Mouse (Mus musculus) hindbrain, embryonic 11.5 days (tissue): Measurements from ENCODE around the gene Tbk1. TPM values are rescaled to one million over a fixed set of nuclear protein-coding genes. Genes with fewer than 3 reads are reported as not detected.

Source experiments
- ATAC-seq: fragments of 200-750 bp; cut with Nextera tagmentation; 2 replicates; pipeline ENCODE4 v1.8.0; 2017; ENCODE audit warnings: mild to moderate bottlenecking, moderate TSS enrichment, moderate library complexity; ENCODE audit not compliant: low FRiP score
- DNase-seq: peaks from one replicate; pipeline ENCODE4 v3.0.0-alpha.2; 2015; ENCODE audit warnings: low spot score
- H3K27ac ChIP-seq: fragments of 300-500 bp; sonication (generic); 2 replicates; pipeline ENCODE4 v1.5.1; 2014; ENCODE audit warnings: mild to moderate bottlenecking, low read depth, low read length
- H3K27me3 ChIP-seq: fragments of 300-500 bp; sonication (generic); 2 replicates; pipeline ENCODE4 v1.6.1; 2014; ENCODE audit warnings: mild to moderate bottlenecking, low read length, moderate library complexity, mixed read lengths; ENCODE audit not compliant: control insufficient read depth, insufficient read depth
- H3K36me3 ChIP-seq: fragments of 300-500 bp; sonication (generic); 2 replicates; pipeline ENCODE4 v1.6.1; 2014; ENCODE audit warnings: mild to moderate bottlenecking, low read length, moderate library complexity, mixed read lengths; ENCODE audit not compliant: control insufficient read depth, insufficient read depth
- H3K4me1 ChIP-seq: fragments of 300-500 bp; sonication (generic); replicated peaks from 2 replicates; pipeline ENCODE4 v1.6.1; 2014; ENCODE audit warnings: low read length, mixed read lengths; ENCODE audit not compliant: control insufficient read depth, insufficient read depth
- H3K4me2 ChIP-seq: fragments of 300-500 bp; sonication (generic); replicated peaks from 2 replicates; pipeline ENCODE4 v1.6.1; 2014; ENCODE audit warnings: mild to moderate bottlenecking, low read depth, low read length
- H3K4me3 ChIP-seq: fragments of 300-500 bp; sonication (generic); 2 replicates; pipeline ENCODE4 v1.5.1; 2014; ENCODE audit warnings: low read depth, low read length
- H3K9ac ChIP-seq: fragments of 300-500 bp; sonication (generic); 2 replicates; pipeline ENCODE4 v1.6.1; 2014; ENCODE audit warnings: low read depth, low read length
- H3K9me3 ChIP-seq: fragments of 300-500 bp; sonication (generic); 2 replicates; pipeline ENCODE4 v1.6.1; 2016; ENCODE audit warnings: low read length; ENCODE audit not compliant: control insufficient read depth
- WGBS: fragments of 180-500 bp; shearing (Covaris S2); extraction: QIAGEN DNeasy Blood & Tissue Kit; methylation state at CpG from one replicate; pipeline ENCODE4 v1.1.7; 2014; 5-methylcytosine and 5-hydroxymethylcytosine counted together
- polyA plus RNA-seq: library from polyadenylated mRNA; unstranded; fragments of >200 nt; fragmentation: Nextera tagmentation; extraction: Ambion mirVana; gene quantifications from 2 replicates; pipeline ENCODE4 v1.2.1, GENCODE M21; 2014

Tbk1 gene
- polyA plus RNA-seq = 36.4 and 38.3 TPM in 2 replicates

DNA sequence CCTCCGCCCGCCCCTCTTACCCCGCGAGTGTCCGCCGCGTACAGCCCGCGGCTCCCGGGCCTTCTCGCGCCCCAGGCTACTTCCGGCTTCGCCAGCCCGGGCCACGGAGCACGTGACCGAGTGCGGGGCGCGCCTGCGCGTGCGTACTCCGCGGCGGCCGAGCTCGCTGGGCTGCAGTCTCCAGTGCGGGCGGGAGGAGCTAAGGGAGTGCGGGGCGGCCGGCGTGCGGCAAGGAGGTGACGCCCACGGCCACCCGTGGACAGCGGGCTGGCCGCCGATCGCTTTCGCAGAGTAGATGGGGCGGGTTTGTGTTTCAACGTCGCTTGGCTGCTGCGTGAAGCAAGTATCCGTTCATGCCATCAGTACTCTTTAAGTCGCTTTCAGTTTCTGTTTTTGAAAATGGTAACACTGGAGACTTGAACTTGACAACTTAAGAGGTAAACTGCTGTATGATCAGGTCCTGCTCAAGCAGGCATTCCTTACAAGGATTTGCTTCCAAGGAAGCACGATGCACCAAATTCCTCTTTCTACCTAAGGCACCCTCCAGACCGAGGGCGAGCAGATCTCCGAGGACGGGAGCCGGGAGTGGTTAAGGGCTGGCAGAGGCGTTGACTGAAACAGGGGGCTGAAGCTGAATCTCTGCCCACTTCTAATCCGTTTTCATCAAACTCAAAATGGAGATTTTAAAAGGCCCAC, at the start of gene Tbk1:
TSS of gene Tbk1 (minus strand) at position 113 of the 696 bp plus-strand sequence.
- ATAC-seq = peak; percentile 99
- H3K9me3 ChIP-seq = no peaks in the 10 kb centered on the region
- H3K27ac ChIP-seq = peak within 1 kb of the TSS; percentile 72; the same call in 1 of the 2 replicates
- H3K4me2 ChIP-seq = peak within 1 kb of the TSS; percentile 80
- peak within 1 kb of the TSS; percentile 90 for H3K9ac ChIP-seq
- H3K36me3 ChIP-seq = peaks cover 3% of the 10 kb centered on the region; the same call in 1 of the 2 replicates
- H3K4me1 ChIP-seq = 0 out of 2 replicates have a peak, but pooled peaks cover 2% of the 10 kb centered on the region
- WGBS = under 1% methylated on average over 33 of the region's 58 CpGs
- peak; percentile 93 for DNase-seq
- no peaks in the 10 kb centered on the region for H3K27me3 ChIP-seq
- peak within 1 kb of the TSS; percentile 81 for H3K4me3 ChIP-seq

DNA sequence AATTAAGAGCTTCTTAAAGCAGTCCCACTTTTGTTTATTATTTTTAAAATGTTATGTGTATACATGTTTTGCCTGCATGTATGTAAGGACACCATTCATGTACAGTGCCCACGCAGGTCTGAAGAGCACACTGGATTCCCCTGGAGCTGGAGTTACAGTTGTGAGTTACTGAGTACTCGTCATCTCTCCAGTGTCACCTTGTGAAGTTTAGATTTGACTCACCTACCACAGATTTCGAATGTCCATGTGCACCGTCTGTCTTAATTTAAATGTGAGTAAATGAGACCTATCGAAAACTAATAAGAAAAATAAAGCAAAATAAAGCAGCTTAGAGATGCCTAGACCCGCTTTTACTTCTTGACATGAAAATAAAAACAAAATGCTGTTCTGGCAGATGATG, 49.7 kb upstream of the Tbk1 start:
- H3K27ac ChIP-seq = no peak overlapping the region
- ATAC-seq = no peak
- peaks cover 5% of the 10 kb centered on the region for H3K27me3 ChIP-seq
- no peak overlapping the region for H3K9ac ChIP-seq
- 90% methylated on average over 6 of the region's 6 CpGs for whole genome bisulfite sequencing
- H3K4me1 ChIP-seq = peaks cover 5% of the 10 kb centered on the region
- no peak overlapping the region for H3K4me3 ChIP-seq
- no peak overlapping the region for H3K4me2 ChIP-seq
- no peaks in the 10 kb centered on the region for H3K9me3 ChIP-seq
- DNase-seq = no peak
- H3K36me3 ChIP-seq = no peaks in the 10 kb centered on the region

DNA sequence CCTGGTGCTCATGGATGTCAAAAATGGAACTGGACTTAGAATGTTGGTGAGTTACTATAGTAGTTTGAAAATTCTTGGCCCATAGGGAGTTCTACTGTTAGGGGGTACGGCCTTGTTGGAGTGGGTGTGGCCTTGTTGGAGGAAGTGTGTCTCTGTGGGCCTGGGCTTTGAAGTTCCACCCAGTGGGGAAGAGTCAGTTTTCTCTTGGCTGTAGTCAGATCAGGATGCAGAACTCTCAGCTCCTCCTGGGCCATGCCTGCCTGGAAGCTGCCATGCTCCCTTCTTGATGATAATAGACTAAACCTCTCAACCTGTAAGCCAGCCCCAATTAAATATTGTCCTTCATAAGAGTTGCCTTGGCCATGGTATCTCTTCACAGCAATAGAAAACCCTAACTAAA, 47.6 kb upstream of the Tbk1 start:
- no peak overlapping the region for H3K4me2 ChIP-seq
- no peaks in the 10 kb centered on the region for H3K36me3 ChIP-seq
- no peaks in the 10 kb centered on the region for H3K9me3 ChIP-seq
- H3K27ac ChIP-seq = no peak overlapping the region
- ATAC-seq (no peak), DNase-seq (no peak)
- WGBS = 76% methylated on average over 1 of the region's 1 CpGs
- no peaks in the 10 kb centered on the region for H3K27me3 ChIP-seq
- no peak overlapping the region for H3K4me3 ChIP-seq
- no peak overlapping the region for H3K9ac ChIP-seq
- H3K4me1 ChIP-seq = no peaks in the 10 kb centered on the region

DNA sequence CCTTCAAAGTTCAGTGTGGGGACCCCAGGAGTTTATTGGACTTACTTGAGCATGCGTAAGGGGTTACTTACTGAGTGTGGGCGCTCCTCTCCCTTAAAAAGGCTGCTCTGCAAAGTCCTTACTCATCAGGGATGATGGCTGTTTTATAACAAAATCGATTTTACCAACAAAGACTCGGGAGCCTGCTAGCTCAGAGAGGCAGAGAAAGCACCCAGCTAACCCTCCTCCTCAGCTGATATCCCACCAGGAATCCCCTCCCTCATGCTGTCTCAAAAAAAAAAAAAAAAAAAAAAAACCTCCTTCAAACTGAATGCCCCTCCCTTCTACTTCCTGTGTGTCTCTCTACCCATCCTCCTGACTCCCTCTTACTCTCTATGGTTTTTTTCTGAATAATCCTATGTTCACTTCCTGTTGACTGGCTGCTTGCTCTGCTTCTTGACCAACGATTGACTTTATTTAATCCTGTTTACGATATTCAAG, 42.0 kb upstream of the Tbk1 start:
- no peaks in the 10 kb centered on the region for H3K9me3 ChIP-seq
- H3K27me3 ChIP-seq = no peaks in the 10 kb centered on the region
- H3K4me2 ChIP-seq = no peak overlapping the region
- no peak overlapping the region for H3K4me3 ChIP-seq
- no peaks in the 10 kb centered on the region for H3K36me3 ChIP-seq
- no peaks in the 10 kb centered on the region for H3K4me1 ChIP-seq
- H3K9ac ChIP-seq = no peak overlapping the region
- ATAC-seq (no peak), DNase-seq (no peak)
- H3K27ac ChIP-seq = no peak overlapping the region
- WGBS = 90% methylated on average over 6 of the region's 6 CpGs

DNA sequence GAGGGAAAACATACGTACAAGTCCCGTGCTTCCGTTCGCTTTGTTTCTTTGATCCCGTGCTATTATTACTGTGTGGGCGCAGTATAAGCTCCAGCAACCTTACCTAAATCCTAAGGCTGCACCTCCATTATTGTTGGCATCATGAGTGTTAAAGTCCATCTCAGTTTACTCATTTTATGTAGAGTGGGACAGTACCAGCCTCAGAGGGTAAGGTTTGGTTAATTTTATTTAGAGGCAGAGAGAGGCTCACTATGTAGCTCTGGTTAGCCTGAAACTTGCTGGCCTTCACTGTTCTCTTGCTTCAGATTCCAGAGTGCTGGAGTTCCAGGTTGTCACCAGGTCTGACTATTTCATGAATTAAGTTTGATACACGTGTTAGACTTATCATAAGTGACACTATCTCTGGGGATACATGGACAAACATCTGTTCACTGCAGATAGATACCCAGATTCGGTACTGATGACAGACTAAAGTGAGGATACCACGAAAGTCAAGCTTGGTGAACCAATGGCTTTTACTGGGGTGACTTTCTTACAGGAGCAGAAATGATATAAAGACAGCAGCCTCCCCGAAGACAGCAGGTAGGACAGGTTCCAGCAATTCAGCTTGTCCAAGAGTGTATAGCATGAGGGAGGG, 40.7 kb upstream of the Tbk1 start:
- Histone ChIP-seq H3K9ac (no peak overlapping the region), H3K27me3 (no peaks in the 10 kb centered on the region), H3K36me3 (no peaks in the 10 kb centered on the region), H3K27ac (no peak overlapping the region), H3K4me1 (no peaks in the 10 kb centered on the region), H3K4me3 (no peak overlapping the region), H3K4me2 (no peak overlapping the region), H3K9me3 (no peaks in the 10 kb centered on the region)
- ATAC-seq = no peak
- WGBS = 92% methylated on average over 10 of the region's 10 CpGs
- no peak for DNase-seq

DNA sequence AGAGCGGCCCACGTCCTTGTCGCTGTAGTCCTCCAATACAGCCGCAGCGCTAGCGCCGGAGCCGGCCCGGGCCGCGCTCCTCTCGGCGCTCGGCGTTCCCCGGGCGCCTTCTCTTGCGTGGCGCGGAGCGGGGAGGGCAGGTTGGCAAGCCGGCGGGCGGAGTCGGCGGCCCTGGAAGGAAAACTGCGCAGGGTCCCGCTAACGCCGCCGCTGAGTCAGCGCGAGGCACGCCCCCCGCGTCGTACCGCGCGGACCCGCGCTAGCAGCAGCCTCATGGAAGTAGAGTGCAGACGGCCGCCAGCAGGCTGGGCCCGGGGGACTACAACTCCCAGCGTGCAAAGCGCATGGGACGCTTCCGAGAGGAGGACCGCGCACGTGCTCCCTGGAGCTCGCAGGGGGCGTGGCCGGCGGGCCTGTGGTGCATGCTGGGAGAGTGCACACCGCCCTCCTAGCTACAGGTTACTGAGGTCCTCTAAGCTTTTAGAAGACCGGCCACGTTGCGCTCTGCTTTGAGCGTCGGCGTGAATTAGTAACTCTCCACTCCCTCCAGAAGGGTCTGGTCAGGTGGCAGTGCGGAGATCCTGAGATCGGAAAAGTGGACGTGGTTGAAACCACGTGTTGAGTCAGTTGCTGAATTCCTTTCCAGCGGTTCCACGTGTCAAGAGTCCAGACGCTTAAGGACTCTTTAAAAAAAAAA, 39.7 kb upstream of the Tbk1 start, which contains the start of gene Xpot:
TSS of gene Xpot (minus strand) at position 147 of the 697 bp plus-strand sequence.
- peak; percentile 100 for ATAC-seq
- H3K9me3 ChIP-seq = no peaks in the 10 kb centered on the region
- DNase-seq = peak; percentile 98
- H3K4me3 ChIP-seq = peak within 1 kb of the TSS; percentile 55
- H3K9ac ChIP-seq = peak within 1 kb of the TSS; percentile 72
- under 1% methylated on average over 66 of the region's 70 CpGs for WGBS
- H3K27ac ChIP-seq = peak within 1 kb of the TSS; percentile 80
- H3K36me3 ChIP-seq = no peaks in the 10 kb centered on the region
- no peaks in the 10 kb centered on the region for H3K4me1 ChIP-seq
- H3K4me2 ChIP-seq = peak within 1 kb of the TSS; percentile 67
- H3K27me3 ChIP-seq = no peaks in the 10 kb centered on the region

DNA sequence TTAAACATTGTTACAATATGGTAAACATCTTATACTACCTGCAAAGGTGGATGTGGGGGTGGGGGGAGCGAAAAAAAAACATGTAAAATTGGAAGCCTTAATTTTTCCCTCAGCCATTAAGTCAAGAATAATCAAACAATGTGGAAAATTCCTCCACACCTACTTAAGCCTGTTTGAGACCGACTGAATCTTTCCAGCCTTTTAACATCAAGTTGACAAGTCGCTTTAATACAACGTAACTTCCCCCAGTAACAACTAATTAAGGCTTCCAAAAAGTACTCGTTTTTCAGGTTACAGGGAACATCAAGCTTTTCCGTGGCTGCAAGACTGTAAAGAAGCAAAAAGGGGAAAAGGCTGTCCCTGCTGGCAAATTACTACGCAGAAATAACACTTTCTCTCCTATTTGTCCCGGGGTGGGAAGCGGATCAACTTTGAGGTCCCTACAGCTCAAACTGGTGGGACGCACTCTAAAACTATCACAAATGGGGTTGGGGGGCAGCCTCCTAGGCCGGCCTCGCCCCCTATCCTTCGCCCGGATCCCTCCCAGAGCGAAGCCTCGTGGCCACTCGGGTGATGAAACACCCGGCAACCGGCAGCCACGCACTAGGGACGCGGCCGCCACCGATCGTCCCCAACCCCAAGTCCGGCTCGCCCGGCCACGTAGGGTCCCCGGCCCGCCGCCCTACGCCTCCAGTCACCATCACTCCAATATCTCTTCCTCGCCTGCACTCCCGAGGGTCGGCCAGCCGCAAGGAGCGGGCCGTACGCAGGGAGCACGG, 39.0 kb upstream of the Tbk1 start:
- Histone ChIP-seq H3K27me3 (no peaks in the 10 kb centered on the region), H3K4me3 (peak overlapping the region; percentile 55), H3K9ac (peak overlapping the region; percentile 72), H3K4me1 (0 out of 2 replicates have a peak, but pooled peaks cover 2% of the 10 kb centered on the region), H3K9me3 (no peaks in the 10 kb centered on the region), H3K27ac (peak overlapping the region; percentile 80), H3K4me2 (peak overlapping the region; percentile 67), H3K36me3 (0 out of 2 replicates have a peak, but pooled peaks cover under 1% of the 10 kb centered on the region)
- no peak for DNase-seq
- ATAC-seq = no peak; the same call in 1 of the 2 replicates
- under 1% methylated on average over 27 of the region's 41 CpGs for WGBS

DNA sequence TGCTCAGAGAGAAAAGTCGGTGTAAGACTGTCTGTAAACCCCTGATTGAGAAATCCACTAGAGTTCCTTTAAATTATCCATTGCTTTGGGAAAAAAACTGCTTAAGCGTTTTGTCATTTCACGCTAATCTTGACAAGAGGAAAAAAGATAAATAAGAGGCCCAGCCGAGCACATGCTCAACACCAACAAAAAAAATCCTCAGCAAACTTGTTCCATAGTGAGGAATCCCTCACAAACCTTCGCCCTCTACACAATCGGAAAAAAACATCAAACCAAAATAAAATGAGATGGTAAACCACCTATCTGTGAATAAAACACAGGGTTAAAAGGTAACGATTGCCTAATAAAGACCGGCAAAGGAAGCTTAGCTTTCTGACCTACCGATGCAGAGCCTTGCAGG, 38.4 kb upstream of the Tbk1 start:
- Histone ChIP-seq H3K27ac (no peak overlapping the region), H3K4me1 (0 out of 2 replicates have a peak, but pooled peaks cover 2% of the 10 kb centered on the region), H3K4me3 (peak overlapping the region; percentile 55), H3K4me2 (peak overlapping the region; percentile 67), H3K36me3 (0 out of 2 replicates have a peak, but pooled peaks cover 2% of the 10 kb centered on the region), H3K9ac (peak overlapping the region; percentile 72), H3K9me3 (no peaks in the 10 kb centered on the region), H3K27me3 (no peaks in the 10 kb centered on the region)
- 32% methylated on average over 9 of the region's 9 CpGs for WGBS
- ATAC-seq = no peak
- DNase-seq = peak; percentile 8
